Mouse (Mus musculus) adrenal gland, adult 8-10 months (tissue): ENCODE data around the gene Suclg1. TPM values are rescaled to one million over a fixed set of nuclear protein-coding genes. Genes with fewer than 3 reads are reported as not detected.
A peak's percentile ranks its signal among the peaks of the same experiment; 100 is the strongest.

Source experiments
- DNase-seq: peaks from one replicate; pipeline ENCODE4 v3.0.0; 2022
- total RNA-seq, 4 experiments: library from RNA; stranded (reverse); gene quantifications; 2 replicates each; pipeline ENCODE4 v1.2.4; 2022

Gene Suclg1
- total RNA-seq: 100 to 1,000 TPM; 193 to 275 (median 235) TPM

DNA sequence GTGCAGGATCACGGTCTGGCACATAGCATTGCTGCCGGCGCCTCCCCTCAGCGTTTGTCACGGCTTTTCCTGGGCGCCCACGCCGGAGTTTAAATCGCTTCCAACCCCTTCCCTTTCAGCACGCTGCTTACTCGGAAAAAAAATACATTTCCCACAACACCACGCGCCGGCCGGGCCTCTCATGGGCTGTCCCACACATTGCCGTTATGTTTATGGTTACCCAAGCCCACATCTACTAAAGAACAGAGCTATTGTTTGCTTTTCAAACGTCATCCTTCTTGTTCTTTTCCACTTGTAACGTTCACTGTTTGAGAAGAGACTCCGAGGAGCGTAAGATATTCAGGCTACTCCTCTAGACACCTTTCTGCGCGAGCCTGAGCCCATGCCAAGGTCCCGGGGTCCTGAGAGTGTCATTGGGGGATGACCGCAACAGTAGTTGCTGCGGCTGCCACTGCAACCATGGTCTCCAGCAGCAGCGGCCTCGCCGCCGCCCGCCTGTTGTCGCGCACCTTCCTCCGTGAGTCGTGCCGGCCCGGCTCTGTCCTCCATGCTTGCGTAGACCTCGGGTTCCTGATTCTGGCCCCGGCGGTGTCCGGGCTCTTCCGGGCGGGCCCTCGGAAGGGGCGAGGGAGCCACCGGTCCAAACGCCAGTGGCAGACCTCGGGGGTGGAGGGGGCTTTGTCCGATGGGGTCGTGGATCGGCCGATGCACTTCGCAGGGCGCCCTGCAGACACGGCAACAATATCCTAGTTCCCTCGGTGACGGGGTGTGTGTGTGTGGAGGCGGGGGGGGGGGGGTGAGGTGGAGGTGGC lies at the start of gene Suclg1:
Gene Suclg1, plus strand, starts transcription at position 146 of the 812 bp plus-strand sequence.
- peak; percentile 83 for DNase-seq

DNA sequence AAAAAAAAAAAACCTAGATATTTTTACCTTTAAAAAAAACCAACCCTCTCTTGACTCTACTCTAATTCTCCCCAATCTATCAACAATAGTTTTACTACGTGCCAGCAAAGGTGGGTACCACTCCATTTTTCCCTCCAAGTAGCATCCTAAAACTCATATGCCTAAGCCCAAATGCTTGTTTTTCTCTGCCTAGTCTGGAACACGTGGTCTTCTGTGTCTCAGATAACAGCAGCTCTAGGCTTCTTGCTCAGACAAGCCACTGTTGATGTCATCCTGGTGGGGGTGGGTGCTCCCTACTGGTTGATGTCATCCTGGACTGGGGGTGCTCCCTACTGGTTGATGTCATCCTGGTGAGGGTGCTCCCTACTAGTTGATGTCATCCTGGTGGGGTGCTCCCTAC lies 44.5 kb upstream of the Suclg1 start:
- DNase-seq: no peak

DNA sequence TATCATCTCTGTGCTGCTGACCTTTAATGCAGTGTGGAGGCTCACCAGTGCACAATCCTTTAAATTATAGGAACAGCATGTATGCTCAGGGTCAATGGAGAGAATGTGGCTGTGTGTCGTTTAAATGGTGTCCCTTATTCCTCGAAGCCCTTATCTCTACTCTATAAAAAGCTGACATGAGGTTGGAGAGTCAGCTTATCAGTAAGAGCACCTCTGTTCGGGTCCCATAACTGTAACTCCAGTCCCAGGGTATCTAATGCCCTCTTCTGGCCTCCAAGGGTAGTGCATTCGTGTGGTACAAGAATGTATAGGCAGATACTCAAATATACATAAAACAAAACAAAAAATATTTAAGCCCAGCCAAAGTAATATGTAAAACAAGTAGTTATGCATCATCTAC lies 43.2 kb upstream of the Suclg1 start:
- DNase-seq: no peak

DNA sequence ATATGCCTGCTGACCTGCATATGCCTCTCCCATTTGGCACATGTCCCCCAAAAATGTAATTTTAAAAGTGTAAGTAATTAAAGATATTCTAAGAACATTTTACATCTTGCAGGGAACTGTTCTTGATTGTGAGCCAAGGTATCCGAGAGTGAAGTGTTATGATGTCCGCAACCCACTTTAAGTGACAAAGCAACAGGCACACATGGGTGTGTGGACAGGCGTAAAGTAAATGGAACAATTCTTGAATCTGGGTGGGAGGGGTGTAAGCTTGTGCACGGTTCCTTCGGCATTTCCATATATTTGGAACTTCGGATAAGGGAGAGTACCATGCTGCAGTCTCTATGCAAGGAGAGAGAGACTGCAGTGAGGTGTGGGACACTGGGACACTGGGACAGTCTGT lies 38.6 kb upstream of the Suclg1 start:
- DNase-seq: no peak

DNA sequence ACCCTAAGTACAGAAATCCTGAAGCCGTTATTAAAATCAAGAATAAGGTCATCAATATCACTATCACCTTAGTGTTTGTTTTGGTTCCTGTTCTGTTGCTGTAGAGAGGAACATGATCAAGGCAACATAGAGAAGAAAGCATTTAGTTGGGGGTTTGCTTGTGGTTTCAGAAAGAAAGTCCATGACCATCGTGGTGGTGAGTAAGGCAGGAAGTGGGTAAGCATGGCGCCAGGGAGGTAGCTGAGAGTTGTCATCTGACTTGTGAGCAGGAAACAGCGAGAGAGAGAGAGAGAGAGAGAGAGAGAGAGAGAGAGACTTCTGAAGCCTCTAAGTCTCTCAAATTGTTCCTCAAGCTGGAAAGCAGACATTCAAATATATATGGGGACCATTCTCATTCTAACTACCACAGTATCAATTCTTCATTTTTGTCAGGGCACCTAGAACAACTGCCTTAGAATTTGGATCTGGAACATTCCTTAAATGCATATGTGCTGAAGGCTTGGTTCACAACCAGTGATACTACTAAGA lies 37.7 kb upstream of the Suclg1 start:
- DNase-seq: no peak

DNA sequence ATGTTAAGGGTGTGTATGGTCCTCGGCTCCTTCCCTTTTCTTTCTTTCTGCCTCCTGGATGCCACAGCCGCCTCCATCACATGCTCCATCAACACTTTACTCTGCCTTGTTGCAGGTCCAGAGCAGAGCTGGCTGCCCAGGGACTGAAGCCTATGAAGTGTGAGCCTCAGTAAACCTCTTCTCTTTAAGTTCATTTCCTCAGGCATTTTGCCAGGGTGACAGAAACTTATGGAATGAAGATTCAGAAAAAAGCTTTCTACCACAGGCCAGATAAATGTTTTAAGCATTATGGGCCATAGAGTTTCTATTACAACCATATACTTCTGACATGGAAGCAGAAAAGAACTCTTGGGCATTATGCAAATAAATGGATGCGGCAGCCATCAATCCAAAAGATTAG lies 37.1 kb upstream of the Suclg1 start:
- DNase-seq: no peak

DNA sequence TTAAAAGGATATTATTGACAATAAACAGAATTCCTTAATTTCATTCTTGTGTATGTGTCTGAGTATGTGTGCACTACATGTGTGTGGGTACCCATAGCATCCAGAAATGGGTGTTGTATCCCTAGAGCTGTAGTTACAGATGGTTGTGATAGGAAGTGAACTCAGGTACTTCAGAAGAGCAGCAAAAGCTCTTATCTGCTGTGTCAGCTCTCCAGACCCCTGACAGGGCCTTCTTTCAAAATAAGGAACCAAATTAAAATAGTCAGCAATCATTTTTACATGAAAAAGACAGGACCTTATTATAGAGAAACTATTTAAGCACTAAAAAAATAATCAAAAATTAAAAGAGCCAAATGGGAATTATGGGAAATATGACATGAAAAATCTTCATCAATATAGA lies 36.6 kb upstream of the Suclg1 start:
- DNase-seq: no peak

DNA sequence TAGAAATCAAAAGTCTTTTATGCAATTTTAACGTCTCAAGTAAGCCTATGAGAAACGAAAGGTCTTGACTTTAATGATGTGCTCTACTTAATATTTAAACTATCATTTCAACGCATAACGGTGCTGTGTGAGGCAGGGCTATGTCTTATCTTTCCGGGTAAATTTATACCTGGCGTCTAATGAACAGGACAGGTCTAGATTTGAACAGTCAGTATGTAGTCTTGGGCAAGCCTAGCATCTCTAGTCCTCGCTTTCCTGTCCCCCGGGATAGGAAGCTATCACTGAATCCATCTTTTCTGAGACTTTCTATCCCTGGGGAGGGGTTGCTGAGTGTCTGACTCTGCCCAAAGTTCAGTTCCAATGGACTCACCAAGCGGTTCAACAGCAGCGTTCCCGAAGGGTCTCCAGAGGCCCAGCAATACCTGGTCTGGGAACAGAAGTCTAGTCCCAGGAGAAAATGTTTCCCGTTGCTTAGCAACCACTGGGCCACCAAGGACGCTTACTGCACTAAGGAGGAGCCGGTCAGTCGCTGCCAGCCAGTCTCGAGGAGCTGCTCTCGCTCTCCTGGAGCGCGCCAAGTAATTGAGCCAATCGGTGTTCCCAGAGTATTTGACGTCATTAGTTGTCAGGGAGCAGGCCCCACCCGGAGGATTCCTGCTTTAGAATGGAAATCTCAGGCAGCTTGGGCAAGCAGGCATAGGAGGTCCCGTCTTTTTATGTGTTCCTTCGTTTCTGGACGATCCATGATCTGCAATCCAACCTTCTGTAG lies 26.8 kb upstream of the Suclg1 start, which contains the start of gene Dnah6:
Gene Dnah6, minus strand, starts transcription at position 463 of the 769 bp plus-strand sequence.
- DNase-seq: peak; percentile 92

DNA sequence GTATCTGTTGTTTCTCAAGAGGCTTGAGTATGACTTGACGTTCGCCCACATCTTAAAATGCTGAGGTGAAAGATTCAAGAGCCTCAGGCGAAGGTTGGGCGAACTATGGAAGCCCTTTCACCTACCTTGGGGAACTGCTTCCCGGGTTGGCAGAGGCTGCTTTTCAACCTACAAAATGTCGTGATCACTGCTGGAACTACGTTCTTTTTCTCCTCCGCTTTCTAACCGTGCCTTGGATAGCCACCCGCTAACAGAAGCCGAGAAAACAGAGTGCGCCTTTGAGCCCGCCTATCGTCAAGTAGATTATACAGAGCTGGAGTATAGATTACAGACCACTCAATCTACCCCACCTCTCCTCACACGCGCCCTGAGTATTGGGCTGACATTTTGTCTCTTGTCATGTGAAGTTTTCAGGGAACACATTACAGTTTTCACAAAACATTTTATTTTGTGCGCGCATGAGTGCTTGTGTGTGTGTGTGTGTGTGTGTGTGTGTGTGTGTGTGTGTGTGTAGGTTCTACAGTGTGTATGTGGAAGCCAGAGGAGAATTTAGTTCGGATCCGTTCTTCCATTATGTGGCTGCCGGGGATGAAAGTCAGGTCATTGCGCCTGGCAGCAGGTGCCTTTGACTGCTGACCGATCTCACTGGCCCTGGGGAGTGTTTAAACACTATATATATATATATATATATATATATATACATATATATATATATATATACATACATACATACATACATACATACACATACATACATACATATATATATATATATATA lies 26.0 kb upstream of the Suclg1 start:
- DNase-seq: no peak

DNA sequence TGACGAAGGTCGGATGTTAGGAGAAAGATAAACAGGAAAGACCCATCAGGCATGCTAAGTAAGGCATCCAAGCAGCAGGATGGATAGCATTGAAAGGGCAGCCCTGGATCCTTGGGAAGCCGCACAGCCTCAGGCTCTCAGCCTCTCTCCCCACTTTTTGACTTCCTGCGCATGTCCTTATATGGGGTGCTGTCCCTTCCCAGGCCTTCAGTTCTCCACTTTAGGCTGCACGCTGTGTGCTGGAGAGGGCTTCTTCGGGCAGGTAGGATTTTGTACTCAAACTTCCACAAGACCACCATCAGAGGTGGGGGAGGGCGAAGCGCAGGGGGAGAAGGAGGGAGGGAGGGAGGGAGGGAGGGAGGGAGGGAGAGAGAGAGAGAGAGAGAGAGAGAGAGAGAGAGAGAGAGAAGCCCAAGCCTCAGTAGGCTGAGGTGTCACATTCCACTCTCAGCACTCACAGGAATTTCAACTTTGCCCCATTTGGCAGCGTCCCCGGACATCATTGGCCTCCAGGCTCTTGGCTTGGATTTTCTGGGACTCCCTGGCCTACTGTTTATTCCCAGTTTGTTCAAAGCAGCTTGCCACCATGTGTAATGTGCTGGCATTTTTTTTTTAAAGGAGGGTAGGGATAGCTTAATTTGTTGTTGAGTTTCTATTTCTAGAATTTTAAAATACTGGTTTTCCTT lies 25.2 kb upstream of the Suclg1 start:
- DNase-seq: peak; percentile 86

DNA sequence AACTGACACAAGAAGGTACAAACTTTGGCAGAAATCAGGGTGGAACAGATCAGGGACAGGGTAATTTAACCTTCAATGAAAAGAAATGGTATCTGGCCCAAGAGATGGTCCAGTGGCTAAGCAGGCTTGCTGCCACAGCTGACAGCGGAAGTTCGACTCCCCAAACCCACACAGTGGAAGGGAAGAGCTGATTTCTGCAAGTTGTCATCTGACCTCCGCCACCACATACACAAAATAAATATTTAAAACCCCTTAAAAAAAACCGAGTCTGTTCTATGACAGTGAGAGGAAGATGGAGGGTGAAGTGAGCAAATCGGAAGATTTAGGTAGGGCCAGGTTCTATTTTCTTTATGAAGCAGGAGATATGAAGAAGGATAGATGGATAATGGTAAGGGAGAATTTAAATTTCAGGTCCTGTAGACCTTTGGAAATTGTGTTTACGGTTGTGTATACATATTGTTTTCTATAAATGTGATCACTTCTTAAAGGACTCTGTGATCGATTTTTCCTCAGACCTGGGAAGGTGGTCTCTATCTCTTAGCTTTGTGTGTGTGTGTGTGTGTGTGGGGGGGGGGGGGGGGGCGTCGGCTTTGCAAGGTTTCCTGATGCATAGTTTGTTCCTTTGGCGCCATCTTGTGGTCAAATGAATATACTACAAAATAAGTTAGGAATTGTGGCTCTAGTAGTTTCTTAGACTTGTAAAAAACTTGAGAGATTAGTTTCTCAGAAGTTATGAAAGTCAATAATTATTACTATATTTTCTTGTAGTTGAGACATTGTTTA lies 20.6 kb upstream of the Suclg1 start:
- DNase-seq: no peak

DNA sequence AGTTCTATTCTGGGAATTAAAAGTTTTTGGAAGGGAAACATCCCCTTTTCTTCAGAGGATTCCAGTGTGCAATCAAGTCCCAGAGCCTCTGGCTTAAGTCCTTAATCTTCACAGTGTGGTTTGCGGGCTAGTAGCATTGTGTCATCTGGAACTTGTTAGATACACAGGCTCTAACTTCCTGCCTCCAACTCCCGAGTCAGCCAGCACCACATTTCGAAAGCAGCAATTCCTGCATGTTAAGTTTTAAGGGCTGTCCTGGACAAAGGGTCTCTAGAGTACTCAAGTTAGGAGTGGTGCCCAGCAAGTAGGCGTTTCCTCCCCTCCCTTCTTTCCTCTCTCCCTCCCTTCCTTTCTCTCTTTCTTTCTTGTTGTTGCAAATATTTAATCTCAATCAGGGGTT lies 19.8 kb upstream of the Suclg1 start:
- no peak for DNase-seq

DNA sequence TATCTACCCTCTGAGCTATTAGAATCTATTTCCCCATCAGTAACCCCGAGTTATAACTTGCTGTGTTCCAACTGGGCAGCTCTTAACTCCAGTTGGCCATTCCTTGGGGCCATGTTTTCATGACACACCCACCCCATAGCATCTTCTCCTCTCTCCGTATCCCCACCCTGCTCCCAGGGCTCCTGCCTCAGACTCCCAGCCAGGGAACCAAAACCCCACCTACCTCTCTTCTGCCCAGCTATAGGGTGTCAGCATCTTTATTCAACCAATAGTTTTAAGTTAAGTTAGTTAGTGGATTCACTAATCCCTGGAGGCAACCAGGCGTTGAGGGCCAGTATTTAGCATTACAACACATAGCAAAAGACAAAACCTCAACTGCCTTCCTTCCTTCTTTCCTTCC lies 19.3 kb upstream of the Suclg1 start:
- no peak for DNase-seq

DNA sequence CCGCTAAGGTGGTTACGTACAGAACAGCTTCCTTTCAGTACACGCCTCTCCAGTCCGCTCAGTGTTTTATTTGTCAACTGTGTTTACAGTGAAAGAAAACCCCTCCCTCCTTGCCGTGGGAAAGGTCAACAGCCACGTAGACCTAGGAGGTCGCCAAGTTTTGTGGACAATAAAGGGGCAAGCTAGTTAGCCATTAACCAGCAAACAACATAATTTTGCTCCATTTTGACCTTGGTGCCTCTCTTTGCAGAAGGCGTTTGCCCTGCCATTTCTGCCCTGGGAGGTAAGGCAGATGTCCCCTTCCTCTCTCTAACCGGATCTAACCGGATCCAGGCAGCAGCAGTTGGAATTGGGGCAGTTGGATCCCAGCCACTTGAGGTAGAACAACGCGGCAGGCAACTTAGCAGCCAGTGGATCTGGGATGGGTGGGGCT lies 16.0 kb upstream of the Suclg1 start:
- no peak for DNase-seq

DNA sequence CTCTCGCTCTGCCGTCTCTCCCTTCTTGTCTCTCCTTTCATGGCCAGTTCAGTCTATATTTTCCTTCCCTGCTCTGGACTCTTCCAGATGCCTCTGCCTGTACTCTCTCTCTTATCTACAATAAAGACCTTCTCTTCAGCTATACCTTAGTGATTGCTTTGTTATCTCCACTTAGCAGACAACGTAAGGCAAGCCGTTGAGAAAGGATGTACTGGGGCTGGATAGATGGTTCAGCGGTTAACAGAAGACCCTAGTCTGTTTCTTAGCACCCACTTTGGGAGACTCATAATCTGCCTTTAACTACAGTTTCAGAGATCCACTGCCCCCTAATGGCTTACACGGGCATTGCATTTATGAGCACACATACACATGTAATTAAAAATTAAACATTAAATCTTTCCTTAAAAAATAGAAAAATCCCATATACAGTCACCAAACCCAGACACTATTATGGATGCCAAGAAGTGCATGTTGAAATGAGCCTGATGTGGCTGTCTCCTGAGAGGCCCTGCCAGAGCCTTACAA lies 14.9 kb upstream of the Suclg1 start:
- DNase-seq: no peak

DNA sequence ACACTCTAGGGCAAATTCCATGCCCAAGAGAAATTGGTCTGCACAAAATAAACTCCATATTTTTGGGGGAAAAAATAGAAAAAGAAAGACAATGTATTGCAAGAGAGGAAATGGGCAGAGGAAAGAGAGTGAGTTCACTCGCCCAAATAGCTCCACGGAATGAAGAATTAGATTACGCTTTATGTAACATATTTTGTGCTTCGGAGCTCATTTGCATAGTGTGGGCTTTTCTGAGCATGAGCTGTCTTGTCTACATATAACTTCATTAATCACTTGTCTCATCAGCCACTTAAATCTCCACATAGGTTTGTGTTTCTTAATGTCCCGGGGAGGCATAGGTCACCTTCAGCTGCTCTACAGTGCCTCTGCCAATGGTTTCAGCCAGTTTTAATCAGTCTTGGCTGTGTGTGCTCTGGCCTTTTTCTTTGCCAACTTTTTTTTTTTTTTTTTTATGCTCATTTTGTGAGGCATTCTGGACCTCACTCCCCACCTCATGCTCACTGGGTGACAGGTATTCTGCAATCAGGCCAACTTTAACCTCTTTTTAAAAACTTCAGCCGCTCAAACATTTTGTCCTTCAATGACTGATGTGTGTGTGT lies 13.8 kb upstream of the Suclg1 start:
- no peak for DNase-seq

DNA sequence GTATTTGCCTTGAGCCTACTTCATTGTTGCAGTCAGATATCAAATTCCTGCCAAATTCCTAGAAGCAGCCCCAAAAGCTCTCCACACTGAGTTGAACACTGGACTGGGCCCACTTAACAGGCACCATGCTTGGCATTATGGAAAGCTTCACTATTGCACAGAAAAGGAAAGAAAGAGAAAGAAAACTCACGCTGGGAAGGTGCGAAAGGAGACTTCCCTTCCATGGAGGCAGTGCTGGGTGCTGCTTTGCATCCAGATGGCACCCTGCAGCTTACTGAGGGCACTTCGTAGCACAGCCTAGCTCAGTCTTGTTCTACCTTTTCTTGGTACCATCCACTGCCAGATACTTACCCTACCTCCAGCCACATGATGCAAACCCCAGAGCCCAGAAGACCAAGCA lies 12.5 kb upstream of the Suclg1 start:
- DNase-seq: no peak

DNA sequence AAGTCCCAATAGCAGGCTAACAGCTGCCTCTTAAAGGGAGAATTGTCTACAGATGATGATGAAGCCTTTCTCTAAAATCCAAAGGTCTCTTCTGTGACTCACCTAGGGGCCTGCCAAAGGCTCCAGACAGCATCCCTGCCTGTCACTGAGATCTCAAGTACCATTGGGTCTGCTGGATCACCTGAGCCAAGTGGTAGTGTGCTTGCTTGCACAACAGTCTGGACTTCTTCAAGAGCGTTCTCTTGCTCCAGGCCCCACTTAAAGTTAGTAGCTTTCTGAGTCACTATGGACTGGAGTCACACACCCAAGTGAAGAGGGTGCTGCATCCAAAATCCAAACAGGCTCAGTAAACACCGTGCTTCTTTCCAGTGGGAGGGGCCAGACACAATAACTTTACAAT lies 1.4 kb upstream of the Suclg1 start:
- DNase-seq: no peak

DNA sequence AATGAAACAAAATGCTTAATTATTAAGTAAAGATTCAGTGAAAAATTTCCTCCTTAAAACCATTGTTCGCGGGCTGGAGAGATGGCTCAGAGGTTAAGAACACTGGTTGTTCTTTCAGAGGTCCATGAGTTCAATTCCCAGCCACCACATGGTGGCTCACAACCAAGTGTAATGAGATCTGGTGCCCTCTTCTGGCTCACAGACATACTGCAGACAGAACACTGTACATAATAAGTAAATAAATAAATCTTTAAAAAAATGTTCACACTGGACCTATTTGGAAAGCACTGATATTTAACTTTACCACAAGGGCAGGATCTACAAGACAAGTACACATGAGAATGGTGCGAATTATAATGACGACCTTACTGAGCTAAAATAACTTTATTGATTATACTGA lies 730 bp upstream of the Suclg1 start:
- DNase-seq: no peak

DNA sequence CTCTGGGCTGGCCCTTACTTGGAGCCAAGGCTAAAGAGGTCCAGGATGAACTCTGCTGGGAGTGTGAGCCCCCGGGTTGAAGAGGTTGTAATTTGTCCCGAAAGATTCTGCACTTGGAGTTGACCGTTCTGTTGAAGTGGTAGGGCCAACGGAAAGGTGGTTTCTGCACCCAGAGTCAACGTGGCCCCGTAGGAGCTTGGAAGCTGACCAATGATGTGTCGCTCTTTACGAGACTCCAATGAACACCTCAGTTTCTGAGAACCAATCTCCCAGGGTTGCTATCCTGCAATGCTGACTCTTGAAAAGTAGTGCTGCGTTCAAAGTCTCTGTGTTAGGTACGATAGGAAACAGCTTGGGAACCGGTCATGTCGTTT lies 854 bp downstream of the Suclg1 start:
- peak; percentile 14 for DNase-seq

DNA sequence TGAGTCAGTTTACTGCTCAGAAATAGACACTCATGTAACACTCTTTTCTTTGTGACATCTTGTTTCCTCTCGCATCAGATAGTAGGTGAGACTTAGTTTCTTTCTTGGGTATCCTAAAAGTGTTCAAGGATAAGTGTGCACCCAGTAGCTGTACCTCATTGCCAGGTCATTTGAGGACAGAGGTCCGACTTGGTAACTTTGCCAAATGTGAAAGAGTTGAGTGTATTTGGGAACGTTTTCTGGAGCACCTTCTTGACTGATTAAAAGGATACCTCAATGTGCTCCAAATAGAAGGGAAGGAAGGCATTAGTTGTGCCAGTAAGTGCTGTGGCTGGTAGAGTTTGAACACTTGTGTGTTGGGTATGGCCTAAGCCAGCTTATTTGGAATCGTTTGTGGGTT lies 1.7 kb downstream of the Suclg1 start:
- no peak for DNase-seq
